Mouse (Mus musculus) embryonic facial prominence, embryonic 15.5 days (tissue): ENCODE results near the gene Gabrp. TPM values are rescaled to one million over a fixed set of nuclear protein-coding genes. Genes with fewer than 3 reads are reported as not detected.
A peak's percentile ranks its signal among the peaks of the same experiment; 100 is the strongest.

Source experiments
- ATAC-seq: fragments of 200-750 bp; cut with Nextera tagmentation; 2 replicates; pipeline ENCODE4 v1.8.0; 2017; ENCODE audit warnings: low read depth, moderate TSS enrichment; ENCODE audit not compliant: insufficient number of reproducible peaks, low FRiP score, low TSS enrichment
- H3K27ac ChIP-seq: fragments of 300-500 bp; sonication (generic); replicated peaks from 2 replicates; pipeline ENCODE4 v1.5.1; 2015; ENCODE audit warnings: mild to moderate bottlenecking, inconsistent platforms
- H3K27me3 ChIP-seq: fragments of 300-500 bp; sonication (generic); 2 replicates; pipeline ENCODE4 v1.6.1; 2015; ENCODE audit warnings: inconsistent platforms
- H3K36me3 ChIP-seq: fragments of 300-500 bp; sonication (generic); 2 replicates; pipeline ENCODE4 v1.6.1; 2015; ENCODE audit warnings: mild to moderate bottlenecking, inconsistent platforms
- H3K4me1 ChIP-seq: fragments of 300-500 bp; sonication (generic); 2 replicates; pipeline ENCODE4 v1.6.1; 2015; ENCODE audit warnings: inconsistent platforms
- H3K4me2 ChIP-seq: fragments of 300-500 bp; sonication (generic); replicated peaks from 2 replicates; pipeline ENCODE4 v1.6.1; 2015; ENCODE audit warnings: mild to moderate bottlenecking, inconsistent platforms
- H3K4me3 ChIP-seq: fragments of 300-500 bp; sonication (generic); replicated peaks from 2 replicates; pipeline ENCODE4 v1.5.1; 2015; ENCODE audit warnings: mild to moderate bottlenecking, inconsistent platforms
- H3K9ac ChIP-seq: fragments of 300-500 bp; sonication (generic); 2 replicates; pipeline ENCODE4 v1.6.1; 2015; ENCODE audit warnings: inconsistent platforms
- H3K9me3 ChIP-seq: fragments of 300-500 bp; sonication (generic); replicated peaks from 2 replicates; pipeline ENCODE4 v1.6.1; 2016; ENCODE audit warnings: inconsistent platforms
- WGBS: fragments of 180-500 bp; shearing (Covaris S2); methylation state at CpG from one replicate; pipeline ENCODE4 v1.1.7; 2015; 5-methylcytosine and 5-hydroxymethylcytosine counted together
- polyA plus RNA-seq: library from polyadenylated mRNA; unstranded; fragments of >200 nt; fragmentation: Nextera tagmentation; extraction: Ambion mirVana; gene quantifications from 2 replicates; pipeline ENCODE4 v1.2.1, GENCODE M21; 2015

The Gabrp gene
- polyA plus RNA-seq, 1 experiment from 2014 or later, result 4.3 TPM

GRCm38 (mm10) chr11:33513376-33513991 is 65.3 kb downstream of the Gabrp start, which contains the start of gene Ranbp17:
Gene Ranbp17 (minus strand): TSS chr11:33513746.
- Histone ChIP-seq H3K4me3 (peak within 1 kb of the TSS; percentile 83), H3K4me2 (peak within 1 kb of the TSS; percentile 89), H3K9me3 (no peaks in the 10 kb centered on the region), H3K36me3 (no peaks in the 10 kb centered on the region), H3K9ac (peak within 1 kb of the TSS; percentile 58), H3K27ac (no peak within 1 kb of the TSS), H3K4me1 (0 out of 2 replicates have a peak, but pooled peaks cover 4% of the 10 kb centered on the region), H3K27me3 (no peaks in the 10 kb centered on the region)
- 4% methylated on average over 49 of the region's 72 CpGs for WGBS
- peak; percentile 87 for ATAC-seq

DNA sequence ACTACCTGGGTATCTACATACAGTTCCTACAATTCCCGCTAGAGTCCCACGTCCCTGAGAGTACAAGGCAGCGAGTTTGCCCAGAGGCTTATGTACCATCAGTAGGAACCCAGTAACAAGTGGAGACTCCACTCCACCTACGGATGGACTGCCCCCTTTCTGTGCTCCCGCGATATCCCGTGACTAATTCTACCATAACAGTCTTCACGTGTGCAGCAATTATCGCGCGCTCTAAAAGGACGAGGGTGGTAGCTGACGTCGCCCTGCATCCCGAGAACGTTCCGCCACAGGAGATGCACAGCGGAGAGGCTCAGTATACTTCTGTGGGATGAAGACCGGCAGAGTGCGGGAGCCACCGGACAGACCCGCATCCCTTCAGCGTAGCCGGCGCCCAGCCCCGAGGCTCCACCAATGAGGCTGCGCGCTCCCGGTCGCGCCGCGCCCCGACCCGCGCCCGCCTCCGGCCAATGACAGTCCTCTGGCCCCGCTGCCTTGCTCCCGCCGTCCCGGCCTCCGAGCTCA is 65.8 kb downstream of the Gabrp start:
- Histone ChIP-seq H3K36me3 (no peaks in the 10 kb centered on the region), H3K4me3 (peak overlapping the region; percentile 83), H3K9me3 (no peaks in the 10 kb centered on the region), H3K4me2 (peak overlapping the region; percentile 89), H3K9ac (peak overlapping the region; percentile 58), H3K27ac (no peak overlapping the region), H3K4me1 (0 out of 2 replicates have a peak, but pooled peaks cover 4% of the 10 kb centered on the region), H3K27me3 (no peaks in the 10 kb centered on the region)
- ATAC-seq, result peak; percentile 81
- under 1% methylated on average over 38 of the region's 43 CpGs for WGBS

- no peak overlapping the region for H3K27ac ChIP-seq
- no peak for ATAC-seq
- H3K4me3 ChIP-seq, result no peak overlapping the region
- no peak overlapping the region for H3K9ac ChIP-seq
- H3K4me1 ChIP-seq, result 0 out of 2 replicates have a peak, but pooled peaks cover 4% of the 10 kb centered on the region
- H3K27me3 ChIP-seq, result no peaks in the 10 kb centered on the region
- H3K9me3 ChIP-seq, result no peaks in the 10 kb centered on the region
- no peaks in the 10 kb centered on the region for H3K36me3 ChIP-seq
- no peak overlapping the region for H3K4me2 ChIP-seq
Measured at GRCm38 (mm10) chr11:33509401-33509800, 69.4 kb downstream of the Gabrp start.

Other genes starting within 250 kb of the Gabrp start
- 3.3 and 4.2 TPM in 2 replicates for gene Ranbp17, start 65.2 kb downstream of the Gabrp start, polyA plus RNA-seq
- not detected in 2 replicates for gene D130052B06Rik, start 20.3 kb upstream of the Gabrp start, polyA plus RNA-seq